Mouse (Mus musculus) neural tube, embryonic 11.5 days (tissue): ENCODE results near the gene Pltp. TPM values are rescaled to one million over a fixed set of nuclear protein-coding genes. Genes with fewer than 3 reads are reported as not detected.

ENCODE experiments used
- ATAC-seq: fragments of 200-750 bp; cut with Nextera tagmentation; 2 replicates; pipeline ENCODE4 v1.8.0; 2017; ENCODE audit warnings: moderate number of reproducible peaks, mild to moderate bottlenecking, moderate TSS enrichment, moderate library complexity; ENCODE audit not compliant: insufficient read depth, low FRiP score, low TSS enrichment
- DNase-seq: peaks from one replicate; pipeline ENCODE4 v3.0.0-alpha.2; 2015; ENCODE audit warnings: low spot score
- H3K27ac ChIP-seq: fragments of 300-500 bp; sonication (generic); 2 replicates; pipeline ENCODE4 v1.5.1; 2014; ENCODE audit warnings: low read depth, mild to moderate bottlenecking, low read length
- H3K27me3 ChIP-seq: fragments of 300-500 bp; sonication (generic); 2 replicates; pipeline ENCODE4 v1.6.1; 2014; ENCODE audit warnings: mild to moderate bottlenecking, low read length, mixed read lengths; ENCODE audit not compliant: control insufficient read depth, insufficient read depth
- H3K36me3 ChIP-seq: fragments of 300-500 bp; sonication (generic); 2 replicates; pipeline ENCODE4 v1.6.1; 2014; ENCODE audit warnings: mild to moderate bottlenecking, low read length, moderate library complexity, mixed read lengths; ENCODE audit not compliant: control insufficient read depth, insufficient read depth
- H3K4me1 ChIP-seq: fragments of 300-500 bp; sonication (generic); 2 replicates; pipeline ENCODE4 v1.6.1; 2014; ENCODE audit warnings: low read length, mixed read lengths; ENCODE audit not compliant: control insufficient read depth, insufficient read depth
- H3K4me2 ChIP-seq: fragments of 300-500 bp; sonication (generic); 2 replicates; pipeline ENCODE4 v1.6.1; 2014; ENCODE audit warnings: low read depth, mild to moderate bottlenecking, moderate library complexity
- H3K4me3 ChIP-seq: fragments of 300-500 bp; sonication (generic); 2 replicates; pipeline ENCODE4 v1.5.1; 2014; ENCODE audit warnings: low read depth, low read length
- H3K9ac ChIP-seq: fragments of 300-500 bp; sonication (generic); 2 replicates; pipeline ENCODE4 v1.6.1; 2014; ENCODE audit warnings: mild to moderate bottlenecking, low read length
- H3K9me3 ChIP-seq: fragments of 300-500 bp; sonication (generic); 2 replicates; pipeline ENCODE4 v1.6.1; 2016; ENCODE audit warnings: low read length; ENCODE audit not compliant: control insufficient read depth
- WGBS: fragments of 180-500 bp; shearing (Covaris S2); extraction: QIAGEN DNeasy Blood & Tissue Kit; methylation state at CpG from one replicate; pipeline ENCODE4 v1.1.7; 2014; 5-methylcytosine and 5-hydroxymethylcytosine counted together
- polyA plus RNA-seq: library from polyadenylated mRNA; unstranded; fragments of >200 nt; fragmentation: Nextera tagmentation; extraction: Ambion mirVana; gene quantifications from 2 replicates; pipeline ENCODE4 v1.2.1, GENCODE M21; 2014

The Pltp gene
- polyA plus RNA-seq, 1 experiment from 2014 or later: 58.4 TPM

- 96% methylated on average over 4 of the region's 4 CpGs for WGBS
- Histone ChIP-seq H3K4me2 (no peak overlapping the region), H3K27ac (no peak overlapping the region), H3K36me3 (peaks cover 10% of the 10 kb centered on the region), H3K9me3 (no peaks in the 10 kb centered on the region), H3K27me3 (no peaks in the 10 kb centered on the region), H3K4me3 (no peak overlapping the region), H3K9ac (no peak overlapping the region), H3K4me1 (peaks cover 16% of the 10 kb centered on the region)
- ATAC-seq: no peak
- no peak for DNase-seq
Measured at GRCm38 (mm10) chr2:164835164-164835563, 22.3 kb downstream of the Pltp start.

- no peak for DNase-seq
- 51% methylated on average over 8 of the region's 8 CpGs for WGBS
- H3K4me3 ChIP-seq: peak overlapping the region; percentile 49
- no peaks in the 10 kb centered on the region for H3K9me3 ChIP-seq
- H3K36me3 ChIP-seq: peaks cover 3% of the 10 kb centered on the region; the same call in 1 of the 2 replicates
- no peaks in the 10 kb centered on the region for H3K27me3 ChIP-seq
- no peak for ATAC-seq
- no peak overlapping the region for H3K27ac ChIP-seq
- peak overlapping the region; percentile 66 for H3K9ac ChIP-seq
- peaks cover 16% of the 10 kb centered on the region for H3K4me1 ChIP-seq
- H3K4me2 ChIP-seq: peak overlapping the region; percentile 97
Measured at GRCm38 (mm10) chr2:164834531-164834930, 23.0 kb downstream of the Pltp start.

- H3K27ac ChIP-seq: peak within 1 kb of the TSS; percentile 54; the same call in 1 of the 2 replicates
- H3K4me1 ChIP-seq: peaks cover 16% of the 10 kb centered on the region
- peak within 1 kb of the TSS; percentile 66 for H3K9ac ChIP-seq
- no peaks in the 10 kb centered on the region for H3K36me3 ChIP-seq
- DNase-seq (peak; percentile 91), ATAC-seq (peak; percentile 58)
- H3K27me3 ChIP-seq: no peaks in the 10 kb centered on the region
- peak within 1 kb of the TSS; percentile 97 for H3K4me2 ChIP-seq
- peak within 1 kb of the TSS; percentile 49 for H3K4me3 ChIP-seq
- H3K9me3 ChIP-seq: no peaks in the 10 kb centered on the region
- WGBS: under 1% methylated on average over 27 of the region's 31 CpGs
Measured at GRCm38 (mm10) chr2:164833314-164833959, 24.1 kb downstream of the Pltp start, which contains the start of gene Neurl2. Gene Neurl2 (minus strand): TSS chr2:164833456.

- ATAC-seq: peak; percentile 60
- H3K27ac ChIP-seq: peak within 1 kb of the TSS; percentile 54; the same call in 1 of the 2 replicates
- 1% methylated on average over 35 of the region's 35 CpGs for WGBS
Measured at GRCm38 (mm10) chr2:164832748-164833301, 24.7 kb downstream of the Pltp start, which contains the start of gene Ctsa. Gene Ctsa (plus strand): TSS chr2:164832873.

GRCm38 (mm10) chr2:164832032-164832747 is 25.3 kb downstream of the Pltp start:
- H3K27me3 ChIP-seq: no peaks in the 10 kb centered on the region
- peak overlapping the region; percentile 54; the same call in 1 of the 2 replicates for H3K27ac ChIP-seq
- no peaks in the 10 kb centered on the region for H3K9me3 ChIP-seq
- H3K36me3 ChIP-seq: no peaks in the 10 kb centered on the region
- H3K4me3 ChIP-seq: peak overlapping the region; percentile 49
- 65% methylated on average over 16 of the region's 16 CpGs for WGBS
- ATAC-seq: no peak; the same call in 1 of the 2 replicates
- DNase-seq: no peak
- H3K4me2 ChIP-seq: peak overlapping the region; percentile 97
- peaks cover 16% of the 10 kb centered on the region for H3K4me1 ChIP-seq
- H3K9ac ChIP-seq: peak overlapping the region; percentile 66; the same call in 1 of the 2 replicates

More at GRCm38 (mm10) chr2:164832748-164833301, 24.7 kb downstream of the Pltp start, which contains the start of gene Ctsa:
- peak within 1 kb of the TSS; percentile 97 for H3K4me2 ChIP-seq
- peak within 1 kb of the TSS; percentile 66 for H3K9ac ChIP-seq
- H3K4me3 ChIP-seq: peak within 1 kb of the TSS; percentile 49
- H3K36me3 ChIP-seq: no peaks in the 10 kb centered on the region
- H3K27me3 ChIP-seq: no peaks in the 10 kb centered on the region
- H3K4me1 ChIP-seq: peaks cover 16% of the 10 kb centered on the region
- DNase-seq: peak; percentile 81
- no peaks in the 10 kb centered on the region for H3K9me3 ChIP-seq

GRCm38 (mm10) chr2:164831029-164831428 is 26.5 kb downstream of the Pltp start:
- H3K9me3 ChIP-seq: no peaks in the 10 kb centered on the region
- no peaks in the 10 kb centered on the region for H3K27me3 ChIP-seq
- H3K4me3 ChIP-seq: no peak overlapping the region
- no peaks in the 10 kb centered on the region for H3K36me3 ChIP-seq
- H3K4me1 ChIP-seq: peaks cover 16% of the 10 kb centered on the region
- no peak overlapping the region for H3K4me2 ChIP-seq
- no peak for DNase-seq
- ATAC-seq: no peak
- no peak overlapping the region for H3K27ac ChIP-seq
- H3K9ac ChIP-seq: no peak overlapping the region
- WGBS: 87% methylated on average over 10 of the region's 10 CpGs

- H3K4me1 ChIP-seq: peaks cover 8% of the 10 kb centered on the region
- no peak overlapping the region for H3K27ac ChIP-seq
- peaks cover 4% of the 10 kb centered on the region for H3K36me3 ChIP-seq
- 92% methylated on average over 1 of the region's 1 CpGs for WGBS
- no peaks in the 10 kb centered on the region for H3K9me3 ChIP-seq
- no peak overlapping the region for H3K9ac ChIP-seq
- H3K4me3 ChIP-seq: no peak overlapping the region
- H3K27me3 ChIP-seq: no peaks in the 10 kb centered on the region
- no peak overlapping the region for H3K4me2 ChIP-seq
- ATAC-seq (no peak), DNase-seq (no peak)
Measured at GRCm38 (mm10) chr2:164829090-164829489, 28.4 kb downstream of the Pltp start.

- DNase-seq: no peak
- Histone ChIP-seq H3K4me2 (no peak within 1 kb of the TSS), H3K9ac (no peak within 1 kb of the TSS), H3K36me3 (peaks cover 4% of the 10 kb centered on the region), H3K4me1 (peaks cover 7% of the 10 kb centered on the region; the same call in 1 of the 2 replicates), H3K4me3 (no peak within 1 kb of the TSS), H3K27me3 (no peaks in the 10 kb centered on the region), H3K27ac (no peak within 1 kb of the TSS), H3K9me3 (no peaks in the 10 kb centered on the region)
- WGBS: 91% methylated on average over 6 of the region's 6 CpGs
- ATAC-seq: no peak
Measured at GRCm38 (mm10) chr2:164828437-164828836, 29.1 kb downstream of the Pltp start, which contains the start of gene Spata25. Gene Spata25 (minus strand): TSS chr2:164828537.
